Mouse (Mus musculus) heart, adult 18-20 months (tissue): ENCODE measurements around the gene Borcs5. TPM values are rescaled to one million over a fixed set of nuclear protein-coding genes. Genes with fewer than 3 reads are reported as not detected.
"Not testable (repeated sequence)": the region's sequence is repeated elsewhere in the genome, so short reads cannot be mapped to it uniquely, and the experiment has no call there.

Source experiments
- DNase-seq, 2 experiments: peaks; one replicate each; pipeline ENCODE4 v3.0.0; 2021 to 2022; ENCODE audit warnings: mixed read lengths in 1 of 2
- total RNA-seq, 2 experiments: library from RNA; stranded (reverse); gene quantifications; 2 replicates each; pipeline ENCODE4 v1.2.3; 2021

Borcs5 gene
- total RNA-seq, 2 experiments from 2014 or later: 11.4 to 12.2 TPM

- DNase-seq: peak; percentile 64 to 71
These were observed 31.6 kb downstream of the Borcs5 start for GRCm38 (mm10) chr6:134670881-134671411.

DNA sequence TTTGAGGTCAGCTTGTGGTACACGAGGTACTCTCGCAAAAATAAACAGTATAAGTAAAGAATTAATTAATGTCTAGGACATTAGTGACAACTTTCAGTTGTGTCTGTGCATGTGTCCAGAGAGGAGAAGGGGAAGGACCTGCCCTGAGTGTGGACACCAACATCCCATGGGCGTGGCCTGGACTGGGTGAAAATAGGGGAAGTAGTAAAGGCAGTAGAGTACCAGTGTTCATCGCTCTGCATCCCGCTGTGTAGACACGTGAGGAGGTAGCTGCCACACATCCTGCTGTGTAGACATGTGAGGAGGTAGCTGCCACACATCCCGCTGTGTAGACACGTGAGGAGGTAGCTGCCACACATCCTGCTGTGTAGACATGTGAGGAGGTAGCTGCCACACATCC lies 34.4 kb downstream of the Borcs5 start:
- peak in 1 of 2 experiments; percentile 41 for DNase-seq

- DNase-seq: no peak
These were observed 38.2 kb downstream of the Borcs5 start for GRCm38 (mm10) chr6:134677504-134677903.

DNA sequence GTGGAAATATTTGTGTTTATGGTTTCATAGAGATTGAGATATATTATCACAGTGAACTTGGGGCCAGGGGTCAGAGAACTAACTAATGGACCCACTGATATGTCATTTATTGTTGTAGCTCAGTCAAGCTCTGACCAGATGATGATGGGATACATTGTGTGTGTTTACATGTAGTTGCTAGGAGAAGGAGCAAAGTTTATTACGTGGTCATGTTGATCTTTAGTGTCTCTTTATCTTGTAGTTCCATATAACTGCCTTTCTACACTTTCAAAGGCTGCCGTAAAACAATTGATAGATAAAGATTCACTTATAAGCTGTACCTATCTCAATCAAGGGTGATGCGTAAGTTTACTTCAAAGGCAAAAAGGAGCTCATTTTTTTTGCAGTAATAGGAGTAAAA lies 38.7 kb downstream of the Borcs5 start:
- DNase-seq: no peak

DNA sequence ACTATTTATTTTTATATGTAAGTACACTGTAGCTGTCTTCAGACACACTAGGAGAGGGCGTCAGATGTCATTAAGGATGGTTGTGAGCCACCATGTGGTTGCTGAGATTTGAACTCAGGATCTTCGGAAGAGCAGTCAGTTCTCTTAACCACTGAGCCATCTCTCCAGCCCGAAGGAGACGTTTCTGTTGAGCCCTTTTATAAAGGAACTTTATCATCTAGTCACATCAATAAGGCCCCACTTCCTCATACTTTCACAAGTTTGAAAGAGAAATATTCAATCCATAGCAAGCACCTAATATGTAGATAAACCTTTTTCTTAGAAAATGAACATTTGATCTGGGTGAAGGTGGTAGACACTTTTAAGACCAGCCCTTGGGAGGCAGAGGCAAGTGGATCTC lies 40.0 kb downstream of the Borcs5 start:
- DNase-seq: not testable (repeated sequence)

DNA sequence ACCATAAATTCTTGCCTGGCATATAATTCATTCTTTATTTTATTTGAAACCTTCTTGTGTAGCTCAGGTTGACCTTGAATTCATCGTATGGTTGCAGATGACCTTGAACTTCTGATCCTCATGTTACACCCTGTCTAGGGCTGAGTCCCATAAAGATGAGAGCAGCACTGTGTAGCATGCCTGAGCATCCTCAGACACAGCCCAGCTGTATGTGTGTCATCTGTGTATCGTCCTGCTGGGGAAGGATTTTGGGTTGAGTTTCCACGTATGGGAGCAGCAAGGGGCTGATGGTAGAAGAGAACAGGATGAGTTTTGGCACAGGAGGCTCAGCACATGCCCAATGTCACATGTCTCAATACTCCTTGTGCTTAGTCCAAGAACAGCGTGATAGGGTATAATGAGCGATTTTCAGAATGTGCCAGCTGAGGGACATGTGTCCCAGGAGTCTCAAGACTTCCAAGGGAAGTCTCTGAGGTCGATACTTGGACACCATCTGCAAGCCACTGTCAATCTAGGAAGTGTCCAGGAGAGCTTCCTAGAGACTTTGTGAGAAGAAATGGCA lies 45.1 kb downstream of the Borcs5 start:
- DNase-seq: peak in 1 of 2 experiments; percentile 17

DNA sequence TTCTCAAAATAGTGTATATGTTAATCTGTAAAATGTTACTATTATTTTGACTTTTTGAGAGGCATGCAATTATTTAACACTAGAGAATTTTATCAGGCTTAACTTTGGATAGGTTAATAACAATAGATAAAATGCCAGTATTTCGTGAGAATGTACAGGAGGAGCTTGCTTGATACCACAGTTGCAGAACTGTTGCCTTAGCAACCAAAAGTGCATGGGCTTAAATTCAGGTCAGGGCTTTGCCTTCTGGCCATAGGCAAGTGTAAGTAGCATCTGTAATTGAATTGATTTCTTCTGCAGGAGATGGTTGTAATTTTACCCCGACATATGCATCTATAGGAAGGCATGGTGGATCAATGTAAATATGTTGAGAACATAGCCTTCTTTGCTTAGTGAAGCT lies 45.7 kb downstream of the Borcs5 start:
- no peak for DNase-seq

DNA sequence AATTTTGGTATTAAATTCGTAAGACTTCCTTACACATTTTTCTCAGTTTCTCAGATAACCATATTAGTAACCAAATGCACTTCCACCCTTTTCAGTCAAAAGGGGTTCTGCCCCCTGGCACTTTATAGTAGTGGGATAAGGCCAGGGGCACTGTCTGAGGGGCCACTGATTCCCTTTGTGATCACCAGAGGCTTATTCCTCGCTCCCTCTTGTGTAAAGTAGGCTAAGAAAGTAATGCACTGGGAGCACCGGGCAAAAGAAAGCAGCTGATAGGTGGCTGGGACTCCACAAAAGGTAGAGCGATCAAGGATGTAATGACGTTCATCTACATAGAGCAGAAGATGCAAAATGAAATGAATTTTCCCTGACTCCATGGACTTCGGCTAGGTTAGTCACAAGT lies 46.2 kb downstream of the Borcs5 start:
- DNase-seq: no peak

- DNase-seq: no peak
These were observed 55.2 kb downstream of the Borcs5 start for GRCm38 (mm10) chr6:134694498-134694897.

DNA sequence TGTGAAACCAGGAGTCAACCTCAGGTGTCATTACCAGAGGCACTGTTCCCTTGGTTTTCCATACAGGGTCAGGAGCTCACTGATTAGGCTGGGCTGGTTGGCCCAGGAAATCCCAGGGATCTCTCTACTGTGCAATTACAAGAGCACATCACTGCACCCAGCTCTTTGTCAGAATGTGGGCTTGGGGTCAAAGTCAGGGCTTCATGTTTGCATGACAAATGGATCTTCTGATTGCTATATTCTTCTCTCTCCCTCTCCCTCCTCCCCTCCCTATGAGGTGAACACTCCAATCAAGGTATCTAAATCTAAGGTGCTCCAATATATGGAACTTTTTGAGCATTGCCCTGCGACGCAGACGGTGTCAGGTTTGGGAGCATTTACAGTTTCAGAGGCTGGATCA lies 55.7 kb downstream of the Borcs5 start:
- no peak for DNase-seq

GRCm38 (mm10) chr6:134695625-134696024 lies 56.3 kb downstream of the Borcs5 start:
- no peak for DNase-seq

- DNase-seq: peak; percentile 77 to 80
These were observed 56.8 kb downstream of the Borcs5 start for GRCm38 (mm10) chr6:134696146-134696545.

GRCm38 (mm10) chr6:134696554-134696953 lies 57.2 kb downstream of the Borcs5 start:
- DNase-seq: no peak

DNA sequence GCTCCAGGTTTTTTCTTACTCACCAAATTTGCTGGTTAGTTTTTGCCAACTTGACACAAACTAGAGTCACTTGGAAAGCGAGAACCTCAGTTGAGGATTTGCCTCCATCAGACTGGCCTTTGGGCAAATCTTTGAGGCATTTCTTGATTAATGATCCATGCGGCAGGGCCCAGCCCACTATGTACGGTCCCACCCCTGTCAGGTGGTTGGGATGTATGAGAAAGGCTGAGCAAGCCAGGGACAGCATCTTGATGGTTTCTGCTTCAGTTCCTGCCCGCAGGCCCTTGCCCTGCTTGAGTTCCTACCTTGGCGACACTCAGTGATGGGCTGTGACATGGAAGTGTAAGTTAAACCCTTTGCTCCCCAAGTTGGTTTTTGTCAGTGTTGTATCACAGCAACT lies 58.9 kb downstream of the Borcs5 start:
- DNase-seq: no peak

DNA sequence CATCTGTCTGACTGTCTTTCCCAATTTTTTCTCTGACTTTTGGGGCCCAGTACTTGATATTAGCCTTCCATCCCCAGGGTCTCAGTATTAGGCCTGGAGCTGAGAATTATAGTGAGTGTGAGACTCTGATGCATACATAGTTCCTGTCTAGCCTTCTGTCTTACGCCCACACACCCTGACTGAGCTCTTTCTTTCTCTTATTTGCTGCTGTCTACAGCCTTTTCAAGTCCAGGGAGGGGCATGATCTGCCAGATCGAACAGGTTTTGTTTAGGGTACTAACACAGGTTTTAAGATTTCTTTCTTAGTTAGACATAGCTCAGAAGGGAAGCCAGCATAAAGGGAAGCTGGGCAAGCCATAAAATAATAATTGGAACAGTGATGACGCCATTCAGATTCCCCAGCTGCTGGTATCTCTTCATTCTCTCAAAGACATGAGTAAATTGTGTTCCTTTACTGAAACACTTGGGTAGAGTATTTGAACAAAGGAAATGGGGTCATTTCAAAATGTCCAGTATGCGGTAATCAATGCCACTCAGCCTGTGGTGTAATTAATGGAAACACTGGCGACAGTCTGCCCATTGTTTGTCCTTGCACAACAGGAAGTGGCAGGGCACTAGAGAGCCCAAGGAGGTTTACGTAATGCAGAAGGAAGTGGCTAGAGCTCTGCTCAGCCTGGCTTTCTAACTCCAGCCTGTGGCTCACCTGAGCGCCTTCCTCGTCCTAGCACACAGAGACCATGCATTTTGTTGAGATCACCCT lies 61.3 kb downstream of the Borcs5 start:
- peak; percentile 37 to 61 for DNase-seq

DNA sequence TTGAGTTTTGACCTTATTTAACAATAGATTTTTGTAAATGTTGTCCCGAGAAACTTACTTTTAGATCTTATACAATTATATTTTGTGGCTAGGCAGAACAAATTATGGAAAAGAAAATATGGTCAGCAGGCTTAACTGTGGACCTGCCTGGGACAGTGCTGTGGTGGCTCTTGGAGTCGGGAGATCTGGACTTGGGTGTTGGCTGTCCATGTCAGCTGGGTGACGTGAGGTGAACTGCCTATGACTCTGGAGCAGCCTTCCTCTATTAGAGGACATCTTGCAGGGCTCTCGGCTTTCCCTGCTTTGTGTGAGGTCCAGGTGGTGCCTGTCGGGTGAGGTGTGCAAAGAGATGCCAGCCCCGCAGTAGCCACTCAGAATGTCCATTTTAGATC lies 61.9 kb downstream of the Borcs5 start:
- DNase-seq: no peak

DNA sequence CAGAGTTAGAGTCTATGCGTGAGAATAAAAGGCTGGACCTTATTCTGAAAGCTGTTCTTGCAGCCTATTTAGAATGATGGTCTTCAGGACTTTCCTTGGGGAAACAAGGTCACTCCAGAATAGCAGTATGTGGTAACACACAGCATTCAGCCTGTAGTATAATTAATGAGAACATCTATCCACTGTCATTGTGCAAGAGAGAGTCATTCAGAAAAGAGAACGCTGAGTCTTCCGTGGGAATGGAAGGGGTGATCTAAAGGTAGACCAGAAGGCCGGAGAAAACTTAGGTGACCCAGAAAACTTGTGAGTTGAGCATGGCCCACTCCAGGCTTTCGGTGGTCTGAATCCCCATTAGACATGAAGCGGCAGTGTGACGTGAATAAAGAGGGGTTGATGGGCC lies 62.9 kb downstream of the Borcs5 start:
- no peak for DNase-seq

DNA sequence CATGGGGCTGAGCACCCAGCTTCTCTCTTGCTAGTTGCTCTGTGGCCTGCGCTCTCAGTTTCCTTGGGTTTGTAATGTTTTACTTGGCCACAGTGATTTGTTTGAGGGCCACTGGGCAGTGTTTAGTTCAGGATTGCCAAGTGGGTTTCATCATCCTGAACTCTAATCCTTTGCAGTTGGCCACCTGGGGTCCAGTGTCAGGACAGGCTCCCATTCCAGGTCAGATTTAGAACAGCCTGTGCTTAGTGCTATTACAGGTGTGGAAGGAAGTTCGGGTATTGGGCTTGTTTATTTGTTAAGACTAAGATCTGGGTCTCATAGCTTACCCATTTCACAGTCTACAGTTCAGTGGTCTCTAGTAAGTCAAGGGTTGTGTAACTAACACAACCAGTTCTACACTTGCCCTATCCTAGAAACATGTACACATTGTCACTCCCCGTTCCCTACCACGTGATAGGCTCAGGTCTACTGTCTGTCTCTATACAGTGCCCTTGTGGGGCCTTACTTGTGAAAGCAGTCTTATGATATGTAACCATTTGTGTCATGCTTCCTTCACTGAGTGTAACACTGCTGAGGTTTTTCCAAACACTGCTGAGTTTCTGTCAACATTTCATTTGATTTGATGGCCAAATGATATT lies 63.9 kb downstream of the Borcs5 start:
- no peak for DNase-seq

GRCm38 (mm10) chr6:134706467-134706866 lies 67.2 kb downstream of the Borcs5 start:
- no peak for DNase-seq

DNA sequence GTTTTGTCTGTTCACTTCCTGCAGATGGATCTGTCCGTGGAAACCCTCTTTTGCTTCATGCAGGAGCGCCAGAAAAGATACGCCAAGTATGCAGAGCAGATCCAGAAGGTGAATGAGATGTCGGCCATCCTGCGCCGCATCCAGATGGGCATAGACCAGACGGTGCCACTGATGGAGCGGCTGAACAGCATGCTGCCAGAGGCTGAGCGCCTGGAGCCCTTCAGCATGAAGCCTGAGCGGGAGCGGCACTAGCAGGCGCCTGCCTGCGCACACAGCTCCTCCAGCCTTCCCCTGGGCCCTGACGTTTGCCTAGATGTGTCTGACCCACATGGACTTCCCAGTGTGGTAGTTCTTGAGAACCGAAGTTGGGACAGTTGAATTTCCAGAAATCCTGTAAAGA lies 70.7 kb downstream of the Borcs5 start:
- DNase-seq: no peak

- no peak for DNase-seq
These were observed 74.0 kb downstream of the Borcs5 start for GRCm38 (mm10) chr6:134713321-134713720.

- DNase-seq: no peak
These were observed 74.6 kb downstream of the Borcs5 start for GRCm38 (mm10) chr6:134713897-134714296.

DNA sequence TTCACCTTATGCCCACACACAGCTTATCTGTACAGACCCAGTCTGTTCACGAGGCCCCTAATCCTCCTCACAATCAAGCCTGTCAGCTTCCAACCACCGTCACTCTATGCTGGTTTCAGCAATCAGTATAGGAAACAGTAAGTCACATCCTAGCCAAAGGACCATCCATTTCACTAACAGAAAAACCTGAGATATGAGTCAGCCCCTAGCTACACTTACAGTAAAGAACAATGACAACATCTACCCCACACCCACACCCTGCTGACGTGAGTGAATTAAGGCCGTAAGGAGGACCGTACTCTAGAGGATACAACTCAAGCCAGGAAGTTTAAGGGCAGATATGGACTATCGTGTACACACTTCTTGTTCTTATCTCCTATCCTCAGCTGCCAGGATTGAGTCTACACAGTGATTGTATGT lies 76.9 kb downstream of the Borcs5 start:
- no peak for DNase-seq
